Mouse (Mus musculus): ENCODE results near the gene Fam81b. TPM values are rescaled to one million over a fixed set of nuclear protein-coding genes. Genes with fewer than 3 reads are reported as not detected.
"Not testable (repeated sequence)": the region's sequence is repeated elsewhere in the genome, so short reads cannot be mapped to it uniquely, and the experiment has no call there.

Gene Fam81b
- not detected in 2 replicates for polyA plus RNA-seq (2016; fragmentation: Nextera tagmentation; extraction: Ambion mirVana)

DNA sequence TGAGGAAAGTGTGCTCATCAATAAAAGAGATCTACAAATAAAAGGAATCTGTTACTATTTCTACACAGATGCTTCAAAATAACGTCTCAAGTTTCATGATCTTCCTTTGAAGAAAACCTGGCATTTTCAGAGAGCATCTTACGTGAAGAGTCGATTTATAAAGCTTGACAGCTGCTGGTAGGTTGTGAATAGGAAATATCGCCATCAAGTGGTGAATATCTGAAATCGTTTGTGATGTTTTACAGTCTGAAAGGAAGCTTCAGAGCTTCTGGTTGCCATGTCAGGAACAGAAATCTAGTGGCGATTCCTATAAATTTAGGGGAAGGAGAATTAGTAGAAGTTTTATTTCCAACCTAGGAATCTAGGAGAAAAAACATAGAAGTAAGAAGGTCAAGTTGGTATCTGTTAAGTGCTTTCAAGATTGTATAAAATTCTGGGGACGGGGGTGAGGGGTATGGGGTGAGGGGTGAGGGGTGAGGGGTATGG is at the start of gene Fam81b:
Gene Fam81b (minus strand): TSS at position 436 of the 486 bp plus-strand sequence.
- Histone ChIP-seq H3K4me2 (replicated peaks) (no peak within 1 kb of the TSS), H3K9ac (no peak within 1 kb of the TSS), H3K36me3 (no peaks in the 10 kb centered on the region), H3K4me1 (no peaks in the 10 kb centered on the region), H3K27me3 (replicated peaks) (no peaks in the 10 kb centered on the region), H3K27ac (no peak within 1 kb of the TSS), H3K4me3 (no peak within 1 kb of the TSS), H3K9me3 (no peaks in the 10 kb centered on the region)
- no peak for ATAC-seq (ENCODE audit: low FRiP score, low read depth)
- 45% methylated on average over 7 of the region's 7 CpGs for WGBS

DNA sequence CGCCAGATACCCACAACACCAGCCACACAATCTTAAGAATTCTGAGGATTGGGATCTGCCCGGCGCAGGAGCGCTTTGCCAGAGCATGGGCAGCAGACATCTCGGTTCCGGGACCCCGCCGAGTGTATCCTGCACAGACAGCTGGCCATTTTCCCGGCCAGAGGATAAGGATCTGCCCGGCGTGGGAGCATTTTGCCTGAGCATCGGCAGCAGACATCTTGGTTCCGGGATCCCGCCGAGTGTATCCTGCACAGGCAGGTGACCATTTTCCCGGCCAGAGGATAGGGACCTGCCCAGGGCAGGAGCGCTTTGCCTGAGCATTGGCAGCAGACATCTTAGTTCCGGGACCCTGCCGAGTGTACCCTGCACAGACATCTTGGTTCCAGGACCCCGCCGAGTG is 41.1 kb upstream of the Fam81b start:
- H3K9me3 ChIP-seq; H3K4me3 ChIP-seq; H3K9ac ChIP-seq; H3K27ac ChIP-seq; H3K4me1 ChIP-seq; H3K4me2 ChIP-seq (replicated peaks); H3K27me3 ChIP-seq (replicated peaks); ATAC-seq (ENCODE audit: low FRiP score, low read depth); H3K36me3 ChIP-seq: not testable (repeated sequence)
- 87% methylated on average over 21 of the region's 21 CpGs for WGBS

- no peak for ATAC-seq (ENCODE audit: low FRiP score, low read depth)
- Histone ChIP-seq H3K4me3 (no peak overlapping the region), H3K4me2 (replicated peaks) (no peak overlapping the region), H3K27ac (no peak overlapping the region), H3K4me1 (no peaks in the 10 kb centered on the region), H3K27me3 (replicated peaks) (no peaks in the 10 kb centered on the region), H3K36me3 (no peaks in the 10 kb centered on the region), H3K9ac (no peak overlapping the region), H3K9me3 (no peaks in the 10 kb centered on the region)
- WGBS: 77% methylated on average over 3 of the region's 3 CpGs
Observed at GRCm38 (mm10) chr13:76318635-76319034, 13.8 kb upstream of the Fam81b start.

DNA sequence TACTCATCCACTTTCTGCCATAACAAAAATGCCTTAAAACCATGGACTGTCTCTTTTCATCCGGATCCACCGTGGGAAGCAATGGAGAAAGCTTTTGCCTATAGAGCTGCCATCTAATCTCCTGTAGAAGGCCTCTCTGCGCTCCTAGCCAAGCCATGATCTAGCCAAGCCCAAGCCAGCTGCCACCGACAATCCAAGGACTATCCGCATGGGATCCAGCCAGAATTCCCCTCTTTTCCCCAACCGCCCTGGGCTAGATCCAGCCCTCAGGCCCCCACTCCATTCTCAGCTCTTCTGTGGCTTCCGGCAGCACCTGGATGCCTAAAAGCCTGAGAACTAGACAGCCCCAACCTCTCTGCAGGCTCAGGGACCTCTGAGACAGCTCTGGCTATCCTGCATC is 6.7 kb upstream of the Fam81b start:
- H3K9me3 ChIP-seq: no peaks in the 10 kb centered on the region
- H3K27me3 ChIP-seq (replicated peaks): no peaks in the 10 kb centered on the region
- H3K36me3 ChIP-seq: no peaks in the 10 kb centered on the region
- no peak overlapping the region for H3K27ac ChIP-seq
- WGBS: 93% methylated on average over 7 of the region's 7 CpGs
- H3K4me2 ChIP-seq (replicated peaks): no peak overlapping the region
- no peak overlapping the region for H3K9ac ChIP-seq
- ATAC-seq (ENCODE audit: low FRiP score, low read depth): no peak
- no peak overlapping the region for H3K4me3 ChIP-seq
- no peaks in the 10 kb centered on the region for H3K4me1 ChIP-seq

DNA sequence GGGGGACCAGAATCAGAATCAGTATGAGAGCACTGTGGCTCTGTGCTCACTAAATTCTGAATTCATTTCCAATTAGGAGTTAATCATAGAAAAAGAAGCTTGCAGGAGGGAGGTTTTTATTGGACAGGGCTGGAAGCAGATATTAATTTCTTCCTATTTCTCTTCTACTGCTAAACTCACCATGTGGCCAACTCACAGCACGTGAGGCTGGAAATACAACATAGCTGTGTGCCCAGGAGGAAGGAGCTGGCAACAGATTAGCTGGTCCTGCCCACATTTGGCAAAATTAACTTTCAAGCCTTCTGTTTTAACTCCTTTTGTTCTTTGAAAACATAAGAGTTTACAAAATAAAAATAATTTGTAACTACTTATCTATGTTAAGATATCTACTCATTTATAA is 3.9 kb upstream of the Fam81b start:
- WGBS: 64% methylated on average over 1 of the region's 1 CpGs

DNA sequence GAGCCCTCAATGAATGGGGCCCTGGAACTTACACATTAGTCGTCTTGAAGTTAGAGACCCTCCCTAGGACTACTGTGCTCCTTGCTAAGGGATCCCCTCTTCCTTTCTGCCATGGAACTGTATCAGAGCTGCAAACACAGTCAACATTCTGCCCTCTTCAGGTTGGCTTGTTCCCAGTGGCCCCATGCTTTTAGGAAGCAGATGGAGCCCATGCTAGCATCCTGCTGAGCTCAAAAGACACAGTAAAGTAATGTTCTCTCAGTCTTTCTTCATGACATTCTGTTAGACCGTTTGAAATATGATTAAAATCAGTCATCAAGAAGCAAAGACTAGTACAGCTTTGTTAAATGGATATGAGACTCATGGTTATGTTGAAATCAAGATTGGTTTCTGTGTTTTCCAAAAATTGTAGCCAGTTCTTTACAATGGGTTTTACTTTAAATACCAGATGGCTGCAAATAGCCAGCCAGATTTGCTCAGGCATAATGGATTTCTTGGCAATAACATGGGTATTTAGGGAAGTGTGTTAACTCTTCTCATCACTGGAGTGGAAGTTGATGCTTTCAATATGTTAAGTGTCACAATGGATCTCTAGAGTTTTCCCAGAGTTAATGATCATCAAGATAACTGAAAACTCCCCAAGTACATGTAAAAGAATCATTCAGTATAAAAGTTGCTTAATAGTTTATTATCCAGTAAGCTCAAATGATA is 938 bp upstream of the Fam81b start:
- Histone ChIP-seq H3K4me1 (no peaks in the 10 kb centered on the region), H3K4me2 (replicated peaks) (no peak overlapping the region), H3K27me3 (replicated peaks) (no peaks in the 10 kb centered on the region), H3K27ac (no peak overlapping the region), H3K9ac (no peak overlapping the region), H3K36me3 (no peaks in the 10 kb centered on the region), H3K9me3 (no peaks in the 10 kb centered on the region), H3K4me3 (no peak overlapping the region)
- 47% methylated on average over 2 of the region's 2 CpGs for WGBS
- no peak for ATAC-seq (ENCODE audit: low FRiP score, low read depth)

More for the DNA sequence above, 3.9 kb upstream of the Fam81b start:
- H3K27me3 ChIP-seq (replicated peaks): no peaks in the 10 kb centered on the region
- H3K9me3 ChIP-seq: no peaks in the 10 kb centered on the region
- no peak overlapping the region for H3K9ac ChIP-seq
- no peaks in the 10 kb centered on the region for H3K36me3 ChIP-seq
- ATAC-seq (ENCODE audit: low FRiP score, low read depth): no peak
- H3K4me3 ChIP-seq: no peak overlapping the region
- no peaks in the 10 kb centered on the region for H3K4me1 ChIP-seq
- no peak overlapping the region for H3K27ac ChIP-seq
- H3K4me2 ChIP-seq (replicated peaks): no peak overlapping the region

- H3K9ac ChIP-seq: no peak overlapping the region
- no peaks in the 10 kb centered on the region for H3K36me3 ChIP-seq
- no peak for ATAC-seq (ENCODE audit: low FRiP score, low read depth)
- H3K4me1 ChIP-seq: no peaks in the 10 kb centered on the region
- no peak overlapping the region for H3K4me2 ChIP-seq (replicated peaks)
- no peaks in the 10 kb centered on the region for H3K9me3 ChIP-seq
- WGBS: 91% methylated on average over 3 of the region's 3 CpGs
- H3K27me3 ChIP-seq (replicated peaks): no peaks in the 10 kb centered on the region
- no peak overlapping the region for H3K4me3 ChIP-seq
- H3K27ac ChIP-seq: no peak overlapping the region
Observed at GRCm38 (mm10) chr13:76305241-76305640, 369 bp upstream of the Fam81b start.

- H3K4me1 ChIP-seq: no peaks in the 10 kb centered on the region
- no peak overlapping the region for H3K4me3 ChIP-seq
Observed at GRCm38 (mm10) chr13:76304201-76304600, 671 bp downstream of the Fam81b start.

GRCm38 (mm10) chr13:76303160-76303559 is 1.7 kb downstream of the Fam81b start:
- Histone ChIP-seq H3K27ac (no peak overlapping the region), H3K4me3 (no peak overlapping the region), H3K9me3 (no peaks in the 10 kb centered on the region), H3K4me1 (no peaks in the 10 kb centered on the region), H3K36me3 (no peaks in the 10 kb centered on the region), H3K4me2 (replicated peaks) (no peak overlapping the region), H3K27me3 (replicated peaks) (no peaks in the 10 kb centered on the region), H3K9ac (no peak overlapping the region)
- WGBS: 94% methylated on average over 1 of the region's 1 CpGs
- ATAC-seq (ENCODE audit: low FRiP score, low read depth): no peak

More at GRCm38 (mm10) chr13:76304201-76304600, 671 bp downstream of the Fam81b start:
- Histone ChIP-seq H3K27me3 (replicated peaks) (no peaks in the 10 kb centered on the region), H3K9ac (no peak overlapping the region), H3K9me3 (no peaks in the 10 kb centered on the region), H3K27ac (no peak overlapping the region), H3K36me3 (no peaks in the 10 kb centered on the region), H3K4me2 (replicated peaks) (no peak overlapping the region)
- ATAC-seq (ENCODE audit: low FRiP score, low read depth): no peak
- WGBS: 92% methylated on average over 1 of the region's 1 CpGs

- H3K36me3 ChIP-seq: no peaks in the 10 kb centered on the region
- no peak for ATAC-seq (ENCODE audit: low FRiP score, low read depth)
- H3K9me3 ChIP-seq: no peaks in the 10 kb centered on the region
Observed at GRCm38 (mm10) chr13:76302056-76302455, 2.8 kb downstream of the Fam81b start.

GRCm38 (mm10) chr13:76292050-76292449 is 12.8 kb downstream of the Fam81b start:
- Histone ChIP-seq H3K4me3 (no peak overlapping the region), H3K9ac (no peak overlapping the region), H3K9me3 (no peaks in the 10 kb centered on the region), H3K4me1 (no peaks in the 10 kb centered on the region), H3K27me3 (replicated peaks) (no peaks in the 10 kb centered on the region), H3K36me3 (no peaks in the 10 kb centered on the region), H3K4me2 (replicated peaks) (no peak overlapping the region), H3K27ac (no peak overlapping the region)
- 81% methylated on average over 4 of the region's 4 CpGs for WGBS
- ATAC-seq (ENCODE audit: low FRiP score, low read depth): no peak

More at GRCm38 (mm10) chr13:76302056-76302455, 2.8 kb downstream of the Fam81b start:
- H3K4me1 ChIP-seq: no peaks in the 10 kb centered on the region
- WGBS: 90% methylated on average over 2 of the region's 2 CpGs
- no peak overlapping the region for H3K27ac ChIP-seq
- no peak overlapping the region for H3K4me3 ChIP-seq
- no peak overlapping the region for H3K4me2 ChIP-seq (replicated peaks)
- no peaks in the 10 kb centered on the region for H3K27me3 ChIP-seq (replicated peaks)
- no peak overlapping the region for H3K9ac ChIP-seq

DNA sequence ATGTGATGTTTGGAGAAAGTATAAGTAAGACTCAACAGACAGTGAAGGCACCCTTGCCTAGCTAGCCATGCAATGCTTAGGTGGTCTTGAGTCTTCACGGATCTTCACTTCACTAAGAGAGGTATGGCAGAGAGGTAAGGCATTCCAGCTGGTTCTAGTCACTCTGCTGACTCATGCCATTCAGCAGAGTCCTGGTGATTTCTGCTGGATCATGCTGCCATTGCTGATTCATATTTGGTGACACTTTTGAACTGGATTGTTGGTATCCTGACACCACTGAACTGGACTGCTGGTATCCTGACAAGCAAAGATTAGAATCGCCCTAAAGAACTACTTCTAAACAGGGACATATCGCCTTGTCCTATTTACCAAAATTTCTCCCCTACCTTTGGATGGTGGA is 20.3 kb downstream of the Fam81b start:
- no peak for ATAC-seq (ENCODE audit: low FRiP score, low read depth)
- no peak overlapping the region for H3K4me2 ChIP-seq (replicated peaks)
- no peak overlapping the region for H3K9ac ChIP-seq
- H3K27ac ChIP-seq: no peak overlapping the region
- H3K27me3 ChIP-seq (replicated peaks): no peaks in the 10 kb centered on the region
- no peaks in the 10 kb centered on the region for H3K9me3 ChIP-seq
- WGBS: 93% methylated on average over 3 of the region's 3 CpGs
- H3K4me1 ChIP-seq: no peaks in the 10 kb centered on the region
- no peaks in the 10 kb centered on the region for H3K36me3 ChIP-seq
- H3K4me3 ChIP-seq: no peak overlapping the region
